Mouse (Mus musculus) midbrain, postnatal 0 days (tissue): ENCODE results near the gene S100a5. TPM values are rescaled to one million over a fixed set of nuclear protein-coding genes. Genes with fewer than 3 reads are reported as not detected.

ENCODE experiments used
- ATAC-seq: fragments of 200-750 bp; cut with Nextera tagmentation; 2 replicates; pipeline ENCODE4 v1.8.0; 2017; ENCODE audit warnings: moderate number of reproducible peaks, mild to moderate bottlenecking, moderate TSS enrichment, moderate library complexity; ENCODE audit not compliant: low FRiP score
- DNase-seq: peaks from one replicate; pipeline ENCODE4 v3.0.0-alpha.2; 2015; ENCODE audit warnings: low spot score
- H3K27ac ChIP-seq: fragments of 300-500 bp; sonication (generic); 2 replicates; pipeline ENCODE4 v1.5.1; 2014; ENCODE audit warnings: low read depth, mild to moderate bottlenecking, low read length, mixed read lengths
- H3K27me3 ChIP-seq: fragments of 300-500 bp; sonication (generic); 2 replicates; pipeline ENCODE4 v1.6.1; 2014; ENCODE audit warnings: low read length, control low read depth, mixed read lengths; ENCODE audit not compliant: insufficient read depth
- H3K36me3 ChIP-seq: fragments of 300-500 bp; sonication (generic); 2 replicates; pipeline ENCODE4 v1.6.1; 2014; ENCODE audit warnings: low read length, control low read depth, mixed read lengths; ENCODE audit not compliant: insufficient read depth
- H3K4me1 ChIP-seq: fragments of 300-500 bp; sonication (generic); 2 replicates; pipeline ENCODE4 v1.6.1; 2014; ENCODE audit warnings: mild to moderate bottlenecking, control low read depth, antibody characterized with exemption, low read length, mixed read lengths; ENCODE audit not compliant: insufficient read depth
- H3K4me2 ChIP-seq: fragments of 300-500 bp; sonication (generic); 2 replicates; pipeline ENCODE4 v1.6.1; 2014; ENCODE audit warnings: low read depth, mild to moderate bottlenecking, low read length, mixed read lengths; ENCODE audit not compliant: poor library complexity, severe bottlenecking
- H3K4me3 ChIP-seq: fragments of 300-500 bp; sonication (generic); 2 replicates; pipeline ENCODE4 v1.5.1; 2014; ENCODE audit warnings: low read depth, mild to moderate bottlenecking, low read length, moderate library complexity
- H3K9ac ChIP-seq: fragments of 300-500 bp; sonication (generic); replicated peaks from 2 replicates; pipeline ENCODE4 v1.6.1; 2014; ENCODE audit warnings: mild to moderate bottlenecking, low read length, moderate library complexity, mixed read lengths; ENCODE audit not compliant: poor library complexity, severe bottlenecking
- H3K9me3 ChIP-seq: fragments of 300-500 bp; sonication (generic); 2 replicates; pipeline ENCODE4 v1.6.1; 2016; ENCODE audit warnings: low read length, control low read depth
- CTCF ChIP-seq: IDR thresholded peaks from 2 replicates; pipeline ENCODE4 v1.5.1; 2016; ENCODE audit warnings: antibody characterized with exemption, mild to moderate bottlenecking
- WGBS: fragments of 180-500 bp; shearing (Covaris S2); extraction: QIAGEN DNeasy Blood & Tissue Kit; methylation state at CpG from one replicate; pipeline ENCODE4 v1.1.7; 2014; 5-methylcytosine and 5-hydroxymethylcytosine counted together
- polyA plus RNA-seq: library from polyadenylated mRNA; unstranded; fragments of >200 nt; fragmentation: Nextera tagmentation; extraction: Ambion mirVana; gene quantifications from 2 replicates; pipeline ENCODE4 v1.2.1, GENCODE M21; 2015
- total RNA-seq: library from RNA; depleted of rRNA; stranded (reverse); fragments of >200 nt; gene quantifications from 2 replicates; pipeline ENCODE4 v1.2.3, GENCODE M21; 2014

Gene S100a5
- total and polyA plus RNA-seq, 2 experiments from 2014 or later = 0.43 TPM; not detected in 1

DNA sequence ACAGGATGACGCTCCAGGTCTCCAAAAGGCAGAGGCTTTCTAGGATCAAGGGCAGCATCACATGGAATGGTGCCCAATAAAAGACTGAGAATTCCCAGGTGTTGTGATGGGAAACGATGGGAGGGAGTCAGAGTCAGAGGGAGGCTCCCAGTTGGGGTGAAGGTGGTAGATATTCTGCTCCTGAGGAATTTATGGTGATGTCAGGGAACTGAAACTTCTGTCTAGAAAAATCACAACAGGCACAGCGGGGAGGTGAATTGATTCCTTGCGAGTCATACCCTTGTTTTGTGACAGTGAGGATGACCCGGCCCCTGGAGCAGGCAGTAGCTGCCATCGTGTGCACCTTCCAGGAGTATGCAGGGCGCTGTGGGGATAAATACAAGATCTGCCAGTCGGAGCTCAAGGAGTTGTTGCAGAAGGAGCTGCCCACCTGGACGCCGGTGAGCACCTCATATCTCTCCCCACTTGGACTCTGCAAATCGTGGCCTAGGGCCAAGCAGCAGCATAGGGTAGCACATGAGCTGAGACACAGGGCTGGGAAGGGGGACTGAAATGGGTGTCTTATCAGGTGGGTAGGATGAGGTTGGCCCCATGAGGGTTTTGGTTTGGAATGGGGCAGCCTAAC, 6.7 kb upstream of the S100a5 start, which contains the start of gene Gm42674:
Gm42674 (plus strand) TSS at position 419 of the 625 bp plus-strand sequence.
- Histone ChIP-seq H3K4me2 (no peak within 1 kb of the TSS), H3K36me3 (no peaks in the 10 kb centered on the region), H3K4me3 (no peak within 1 kb of the TSS), H3K27ac (no peak within 1 kb of the TSS), H3K9me3 (no peaks in the 10 kb centered on the region), H3K4me1 (no peaks in the 10 kb centered on the region), H3K9ac (no peak within 1 kb of the TSS), H3K27me3 (no peaks in the 10 kb centered on the region)
- 85% methylated on average over 11 of the region's 11 CpGs for WGBS
- TF ChIP-seq CTCF = no peak
- ATAC-seq (no peak), DNase-seq (no peak)

DNA sequence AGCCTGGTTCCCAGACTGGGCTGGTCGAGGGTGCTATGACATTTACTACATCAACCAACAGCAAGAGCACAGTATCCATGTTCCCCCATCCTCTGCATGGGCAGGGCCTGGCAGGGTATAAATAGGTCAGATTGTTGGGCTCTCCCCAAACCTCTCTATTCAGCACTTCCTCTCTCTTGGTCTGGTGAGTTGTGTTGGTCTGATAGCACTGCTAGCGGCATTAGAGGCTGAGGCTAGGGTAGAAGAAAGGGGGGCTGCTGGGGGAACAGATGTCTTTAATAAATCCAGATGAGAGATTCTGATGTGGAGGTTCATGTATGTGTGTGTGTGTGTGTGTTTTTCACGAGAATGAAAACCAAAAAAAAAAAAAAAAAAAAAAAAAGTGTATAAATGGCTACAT, 4.7 kb upstream of the S100a5 start, which contains the start of gene S100a4:
S100a4 (plus strand) TSS at position 149 of the 400 bp plus-strand sequence.
- no peak within 1 kb of the TSS for H3K9ac ChIP-seq
- no peak within 1 kb of the TSS for H3K27ac ChIP-seq
- H3K36me3 ChIP-seq = no peaks in the 10 kb centered on the region
- no peaks in the 10 kb centered on the region for H3K27me3 ChIP-seq
- no peaks in the 10 kb centered on the region for H3K9me3 ChIP-seq
- no peak for TF ChIP-seq CTCF
- DNase-seq (no peak), ATAC-seq (no peak)
- WGBS = 61% methylated on average over 3 of the region's 3 CpGs
- no peak within 1 kb of the TSS for H3K4me2 ChIP-seq
- no peak within 1 kb of the TSS for H3K4me3 ChIP-seq
- H3K4me1 ChIP-seq = no peaks in the 10 kb centered on the region

DNA sequence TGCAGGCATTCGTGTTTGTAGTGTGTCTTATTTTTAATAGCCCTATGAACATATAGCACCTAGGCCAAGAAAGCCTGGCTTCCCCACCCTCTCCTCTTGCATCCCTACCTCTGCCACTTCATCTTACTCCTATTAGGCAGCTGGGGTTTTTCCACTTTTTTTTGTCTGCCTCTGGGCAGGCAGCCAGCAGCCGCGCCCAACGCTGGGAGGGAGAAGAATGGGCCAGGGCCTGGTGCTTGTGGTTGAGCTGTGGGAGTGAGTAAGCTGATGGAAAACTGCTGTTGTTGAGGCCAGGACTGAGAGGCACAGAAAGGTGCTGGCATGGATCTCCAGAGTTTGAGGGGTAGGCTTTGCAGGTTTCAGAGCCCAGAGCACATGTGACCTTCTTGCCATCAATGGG, 3.9 kb upstream of the S100a5 start:
- no peak for DNase-seq
- Histone ChIP-seq H3K36me3 (no peaks in the 10 kb centered on the region), H3K4me2 (no peak overlapping the region), H3K4me3 (no peak overlapping the region), H3K4me1 (no peaks in the 10 kb centered on the region), H3K9me3 (no peaks in the 10 kb centered on the region), H3K9ac (no peak overlapping the region), H3K27me3 (no peaks in the 10 kb centered on the region), H3K27ac (no peak overlapping the region)
- TF ChIP-seq CTCF = no peak
- ATAC-seq = no peak
- 51% methylated on average over 4 of the region's 4 CpGs for WGBS

DNA sequence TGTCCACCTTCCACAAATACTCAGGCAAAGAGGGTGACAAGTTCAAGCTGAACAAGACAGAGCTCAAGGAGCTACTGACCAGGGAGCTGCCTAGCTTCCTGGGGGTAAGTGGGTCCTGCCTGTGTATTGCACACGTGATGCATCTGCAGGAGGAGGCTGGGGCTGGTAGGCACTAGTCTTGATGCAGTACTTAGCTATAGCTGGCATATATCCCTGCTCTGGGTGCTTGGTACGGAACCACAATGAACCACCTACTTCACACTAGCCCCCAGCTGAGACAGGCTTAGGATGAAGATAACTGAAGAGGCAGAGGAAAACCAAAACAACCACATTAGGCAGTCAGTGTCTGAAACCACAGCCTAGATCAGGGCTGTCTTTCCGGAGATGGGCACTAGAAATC, 3.3 kb upstream of the S100a5 start:
- H3K27me3 ChIP-seq = no peaks in the 10 kb centered on the region
- no peaks in the 10 kb centered on the region for H3K4me1 ChIP-seq
- no peak for TF ChIP-seq CTCF
- no peaks in the 10 kb centered on the region for H3K36me3 ChIP-seq
- H3K27ac ChIP-seq = no peak overlapping the region
- DNase-seq (no peak), ATAC-seq (no peak)
- H3K9ac ChIP-seq = no peak overlapping the region
- no peak overlapping the region for H3K4me3 ChIP-seq
- no peaks in the 10 kb centered on the region for H3K9me3 ChIP-seq
- 96% methylated on average over 3 of the region's 3 CpGs for WGBS
- no peak overlapping the region for H3K4me2 ChIP-seq

DNA sequence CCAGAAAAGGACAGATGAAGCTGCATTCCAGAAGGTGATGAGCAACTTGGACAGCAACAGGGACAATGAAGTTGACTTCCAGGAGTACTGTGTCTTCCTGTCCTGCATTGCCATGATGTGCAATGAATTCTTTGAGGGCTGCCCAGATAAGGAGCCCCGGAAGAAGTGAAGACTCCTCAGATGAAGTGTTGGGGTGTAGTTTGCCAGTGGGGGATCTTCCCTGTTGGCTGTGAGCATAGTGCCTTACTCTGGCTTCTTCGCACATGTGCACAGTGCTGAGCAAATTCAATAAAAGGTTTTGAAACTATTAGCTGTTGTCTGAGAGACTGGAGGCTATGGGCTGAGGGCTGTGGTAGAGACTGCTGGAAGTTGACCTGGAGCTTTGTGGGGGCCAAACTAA, 2.6 kb upstream of the S100a5 start:
- DNase-seq = no peak
- no peak for ATAC-seq
- no peak overlapping the region for H3K4me2 ChIP-seq
- no peak overlapping the region for H3K9ac ChIP-seq
- H3K4me1 ChIP-seq = no peaks in the 10 kb centered on the region
- H3K36me3 ChIP-seq = no peaks in the 10 kb centered on the region
- H3K4me3 ChIP-seq = no peak overlapping the region
- H3K9me3 ChIP-seq = no peaks in the 10 kb centered on the region
- no peak for TF ChIP-seq CTCF
- 84% methylated on average over 2 of the region's 2 CpGs for WGBS
- no peak overlapping the region for H3K27ac ChIP-seq
- no peaks in the 10 kb centered on the region for H3K27me3 ChIP-seq

DNA sequence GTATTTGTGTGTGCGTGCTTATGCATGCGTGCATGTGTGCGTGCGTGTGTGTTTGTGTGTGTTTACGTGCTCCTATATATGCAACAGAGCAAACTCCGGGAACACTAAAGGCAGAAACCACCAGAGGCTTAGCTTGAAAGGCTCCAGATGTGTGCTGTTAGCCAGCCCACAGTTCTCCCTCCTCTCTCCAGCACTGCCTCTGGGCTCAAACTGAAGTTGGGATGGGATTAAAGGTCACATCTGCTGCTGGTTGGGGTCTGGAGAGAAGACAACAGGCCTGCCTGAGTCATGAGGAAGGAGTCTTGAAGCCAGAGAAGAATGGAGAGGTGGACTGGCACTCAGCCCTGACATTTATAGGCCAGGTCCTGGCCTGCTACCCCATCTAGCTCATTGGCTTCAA, 2.1 kb upstream of the S100a5 start:
- H3K9me3 ChIP-seq = no peaks in the 10 kb centered on the region
- DNase-seq = no peak
- 92% methylated on average over 6 of the region's 6 CpGs for WGBS
- no peaks in the 10 kb centered on the region for H3K27me3 ChIP-seq
- no peaks in the 10 kb centered on the region for H3K4me1 ChIP-seq
- TF ChIP-seq CTCF = no peak
- no peak overlapping the region for H3K4me3 ChIP-seq
- no peak overlapping the region for H3K9ac ChIP-seq
- no peak overlapping the region for H3K4me2 ChIP-seq
- H3K36me3 ChIP-seq = no peaks in the 10 kb centered on the region
- ATAC-seq = no peak
- no peak overlapping the region for H3K27ac ChIP-seq
